In the genomic region with DNA sequence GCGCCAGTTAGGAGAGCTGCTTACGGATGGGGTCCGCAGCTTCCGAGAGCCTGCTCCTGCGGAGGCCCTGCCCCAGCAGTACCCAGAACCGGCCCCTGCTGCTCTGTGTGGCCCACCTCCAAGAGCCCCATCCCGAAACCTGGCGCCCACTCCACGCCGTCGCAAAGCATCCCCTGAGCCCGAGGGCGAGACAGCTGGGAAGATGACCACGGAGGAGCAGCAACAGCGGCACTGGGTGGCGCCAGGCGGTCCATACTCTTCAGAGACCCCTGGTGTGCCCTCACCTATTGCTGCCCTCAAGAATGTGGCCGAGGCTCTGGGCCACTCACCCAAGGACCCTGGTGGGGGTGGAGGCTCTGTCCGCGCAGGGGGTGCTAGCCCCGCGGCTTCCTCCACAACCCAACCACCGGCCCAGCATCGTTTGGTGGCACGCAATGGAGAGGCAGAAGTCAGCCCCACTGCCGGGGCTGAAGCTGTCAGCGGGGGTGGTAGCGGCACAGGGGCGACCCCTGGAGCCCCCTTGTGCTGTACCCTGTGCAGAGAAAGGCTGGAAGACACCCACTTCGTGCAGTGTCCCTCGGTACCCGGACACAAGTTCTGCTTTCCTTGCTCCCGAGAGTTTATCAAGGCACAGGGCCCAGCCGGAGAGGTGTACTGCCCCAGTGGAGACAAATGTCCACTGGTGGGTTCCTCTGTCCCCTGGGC, we compare ENCODE assay signal across 9 mouse cellular contexts. TPM values are rescaled to one million over a fixed set of nuclear protein-coding genes. Genes with fewer than 3 reads are reported as not detected.
DNase-seq lines count a peak whose midpoint lies in the region; ATAC-seq and TF ChIP-seq lines count a peak whose summit lies in the region.
"Had no signal": no experiment of that assay in that cellular context is flagged by ENCODE, and none has a peak within 500 bp of the region (broad histone marks: within the 10 kb centered on the region; RNA-seq: fewer than 3 reads in every experiment).

No protein-coding gene starts in this region.

- H3K4me3 ChIP-seq in cerebellum, adult 2 months (replicated peaks; ENCODE audit: insufficient read depth, low read depth, low read length) = no peak overlapping the region
- peak overlapping the region; percentile 95 for H3K4me3 ChIP-seq in neural tube, embryonic 11.5 days (ENCODE audit: low read depth, low read length)
- peak overlapping the region; percentile 84 for H3K4me3 ChIP-seq in liver, embryonic 13.5 days (replicated peaks)

- H3K9me3 ChIP-seq in neural tube, embryonic 11.5 days (ENCODE audit: control insufficient read depth, low read length) = no peaks in the 10 kb centered on the region
- H3K9me3 ChIP-seq in liver, embryonic 13.5 days (replicated peaks) = no peaks in the 10 kb centered on the region

- H3K4me2 ChIP-seq in neural tube, embryonic 11.5 days (ENCODE audit: low read depth) = peak overlapping the region; percentile 99
- peak overlapping the region; percentile 99 for H3K4me2 ChIP-seq in liver, embryonic 13.5 days

- DNase-seq in cerebellum, adult 2 months = peak; percentile 37 to 50
- no peak for DNase-seq in cerebellum, adult 8-10 months
- DNase-seq in neural tube, embryonic 11.5 days (ENCODE audit: low spot score) = no peak
- no peak for DNase-seq in neural tube, embryonic 10.5 days (ENCODE audit: extremely low spot score, low spot score)
- no peak for DNase-seq in liver, embryonic 13.5 days
- no peak for DNase-seq in layer of hippocampus, adult 11-12 months (ENCODE audit: low spot score)
- DNase-seq in layer of hippocampus, postnatal 25 days (ENCODE audit: extremely low spot score in 1 of 2, low spot score in 1 of 2) = no peak
- no peak for DNase-seq in adrenal gland, postnatal 36 days

- peak overlapping the region; percentile 86; the same call in 1 of the 2 replicates for H3K9ac ChIP-seq in neural tube, embryonic 11.5 days (ENCODE audit: low read length)
- H3K9ac ChIP-seq in liver, embryonic 13.5 days = peak overlapping the region; percentile 90

- 41% methylated on average over 34 of the region's 34 CpGs for WGBS in cerebellum, adult 2 months
- WGBS in neural tube, embryonic 11.5 days = 78% methylated on average over 34 of the region's 34 CpGs
- WGBS in liver, embryonic 13.5 days (ENCODE audit: insufficient replicate concordance) = 77% methylated on average over 34 of the region's 34 CpGs

- H3K27ac ChIP-seq in cerebellum, adult 2 months (ENCODE audit: insufficient read depth, low read length) = no peak overlapping the region
- no peak overlapping the region for H3K27ac ChIP-seq in neural tube, embryonic 11.5 days (ENCODE audit: low read depth, low read length)
- no peak overlapping the region for H3K27ac ChIP-seq in liver, embryonic 13.5 days

- no peak for TF ChIP-seq CTCF in cerebellum, adult 2 months (IDR thresholded peaks at IDR 0.05; ENCODE audit: borderline replicate concordance, insufficient read depth, low read depth, low read length)

- H3K36me3 ChIP-seq in neural tube, embryonic 11.5 days (ENCODE audit: control insufficient read depth, insufficient read depth, low read length) = peaks cover 9% of the 10 kb centered on the region; the same call in 1 of the 2 replicates
- peaks cover 18% of the 10 kb centered on the region for H3K36me3 ChIP-seq in liver, embryonic 13.5 days

- peaks cover 12% of the 10 kb centered on the region for H3K4me1 ChIP-seq in cerebellum, adult 2 months (ENCODE audit: control insufficient read depth, insufficient read depth, low read length)
- H3K4me1 ChIP-seq in neural tube, embryonic 11.5 days (ENCODE audit: control insufficient read depth, insufficient read depth, low read length) = peaks cover 26% of the 10 kb centered on the region
- peaks cover 77% of the 10 kb centered on the region for H3K4me1 ChIP-seq in liver, embryonic 13.5 days (replicated peaks)

- no peak for ATAC-seq in neural tube, embryonic 11.5 days (ENCODE audit: insufficient read depth, low FRiP score, low TSS enrichment)
- no peak for ATAC-seq in liver, embryonic 13.5 days (ENCODE audit: low read depth)

- TF ChIP-seq POLR2A in cerebellum, adult 2 months (IDR thresholded peaks at IDR 0.05; ENCODE audit: borderline replicate concordance, insufficient read depth, low read length) = no peak

- H3K27me3 ChIP-seq in cerebellum, adult 2 months (ENCODE audit: control insufficient read depth, insufficient read depth, low read length) = no peaks in the 10 kb centered on the region
- H3K27me3 ChIP-seq in neural tube, embryonic 11.5 days (ENCODE audit: control insufficient read depth, insufficient read depth, low read length) = no peaks in the 10 kb centered on the region
- no peaks in the 10 kb centered on the region for H3K27me3 ChIP-seq in liver, embryonic 13.5 days

RNA-seq across cellular contexts. Expression of gene Irf2bp1, which starts 1.7 kb away (rescaled TPM):
- 37.7 and 41.5 TPM in 2 replicates for polyA plus RNA-seq in cerebellum, adult 2 months (2012; rRNA removed)
- 27.2 and 31.4 TPM in 2 replicates for polyA plus RNA-seq in neural tube, embryonic 11.5 days (2014; fragmentation: Nextera tagmentation; extraction: Ambion mirVana)
- 9.2 and 9.3 TPM in 2 replicates for polyA plus RNA-seq in liver, embryonic 13.5 days (2015; fragmentation: Nextera tagmentation; extraction: Ambion mirVana)
- 10 to 100 TPM; 51.7 to 53.5 TPM for total RNA-seq in layer of hippocampus, postnatal 25 days (2021)
- 10 to 100 TPM; 47.0 to 47.5 TPM for total RNA-seq in adrenal gland, postnatal 36 days (2021)

RNA-seq across cellular contexts. Expression of gene Mypop, which starts 14.5 kb away (rescaled TPM):
- 52.6 and 55.3 TPM in 2 replicates for polyA plus RNA-seq in cerebellum, adult 2 months (2012; rRNA removed)
- polyA plus RNA-seq in neural tube, embryonic 11.5 days (2014; fragmentation: Nextera tagmentation; extraction: Ambion mirVana) = 4.4 and 4.7 TPM in 2 replicates
- 0.37 and 0.82 TPM in 2 replicates for polyA plus RNA-seq in liver, embryonic 13.5 days (2015; fragmentation: Nextera tagmentation; extraction: Ambion mirVana)
- total RNA-seq in layer of hippocampus, postnatal 25 days (2021) = 10 to 100 TPM; 44.9 to 48.3 TPM
- 10 to 100 TPM; 10.3 to 12.2 TPM for total RNA-seq in adrenal gland, postnatal 36 days (2021)

RNA-seq across cellular contexts. Expression of gene Foxa3, which starts 17.8 kb away (rescaled TPM):
- not detected in 2 replicates for polyA plus RNA-seq in cerebellum, adult 2 months (2012; rRNA removed)
- not detected in 2 replicates for polyA plus RNA-seq in neural tube, embryonic 11.5 days (2014; fragmentation: Nextera tagmentation; extraction: Ambion mirVana)
- polyA plus RNA-seq in liver, embryonic 13.5 days (2015; fragmentation: Nextera tagmentation; extraction: Ambion mirVana) = 25.6 and 29.4 TPM in 2 replicates
- total RNA-seq in layer of hippocampus, postnatal 25 days (2021) = not detected
- not detected for total RNA-seq in adrenal gland, postnatal 36 days (2021)
- total RNA-seq: layer of hippocampus, postnatal 36 days had no signal

RNA-seq across cellular contexts. Expression of gene Nanos2, which starts 18.4 kb away (rescaled TPM):
- 2.0 and 2.7 TPM in 2 replicates for polyA plus RNA-seq in cerebellum, adult 2 months (2012; rRNA removed)
- polyA plus RNA-seq in neural tube, embryonic 11.5 days (2014; fragmentation: Nextera tagmentation; extraction: Ambion mirVana) = 0.29 TPM in 1 of 2 replicates, not detected in the other
- polyA plus RNA-seq in liver, embryonic 13.5 days (2015; fragmentation: Nextera tagmentation; extraction: Ambion mirVana) = not detected in 2 replicates
- under 1 TPM; 0.17 to 0.70 TPM for total RNA-seq in layer of hippocampus, postnatal 25 days (2021)
- total RNA-seq in adrenal gland, postnatal 36 days (2021) = not detected

RNA-seq across cellular contexts. Expression of gene Sympk, which starts 18.6 kb away (rescaled TPM):
- 112 and 113 TPM in 2 replicates for polyA plus RNA-seq in cerebellum, adult 2 months (2012; rRNA removed)
- polyA plus RNA-seq in neural tube, embryonic 11.5 days (2014; fragmentation: Nextera tagmentation; extraction: Ambion mirVana) = 30.5 and 35.6 TPM in 2 replicates
- 15.0 and 17.4 TPM in 2 replicates for polyA plus RNA-seq in liver, embryonic 13.5 days (2015; fragmentation: Nextera tagmentation; extraction: Ambion mirVana)
- 100 to 1,000 TPM; 111 to 113 TPM for total RNA-seq in layer of hippocampus, postnatal 25 days (2021)
- 100 to 1,000 TPM in 1 of 2 experiments, 10 to 100 TPM in 1; 88.7 to 102 TPM for total RNA-seq in adrenal gland, postnatal 36 days (2021)

Comparison
In these comparisons a context has a peak if more than half of its experiments do, and no peak if none do; other contexts are left out.
1. DNase-seq: peak in cerebellum, adult 2 months (2 of 2); none in cerebellum, adult 8-10 months (single experiment), neural tube, embryonic 11.5 days (single experiment), neural tube, embryonic 10.5 days (single experiment), liver, embryonic 13.5 days (single experiment), layer of hippocampus, adult 11-12 months (single experiment), layer of hippocampus, postnatal 25 days (0 of 2) and adrenal gland, postnatal 36 days (0 of 2).
2. RNA of gene Foxa3, which starts 17.8 kb away (polyA plus RNA-seq): 25.6 to 29.4 TPM in liver, embryonic 13.5 days; not detected in neural tube, embryonic 11.5 days and not detected in cerebellum, adult 2 months; every median in the first group is over 10 times any median in the second.